Mouse (Mus musculus) heart, adult 11 months (tissue): ENCODE data around the gene Fam92b.

Source experiments
- DNase-seq: peaks from one replicate; pipeline ENCODE4 v3.0.0; 2022

Gene Fam92b

GRCm38 (mm10) chr8:120189440-120189839, 12.2 kb upstream of the Fam92b start:
- peak; percentile 93 for DNase-seq

DNA sequence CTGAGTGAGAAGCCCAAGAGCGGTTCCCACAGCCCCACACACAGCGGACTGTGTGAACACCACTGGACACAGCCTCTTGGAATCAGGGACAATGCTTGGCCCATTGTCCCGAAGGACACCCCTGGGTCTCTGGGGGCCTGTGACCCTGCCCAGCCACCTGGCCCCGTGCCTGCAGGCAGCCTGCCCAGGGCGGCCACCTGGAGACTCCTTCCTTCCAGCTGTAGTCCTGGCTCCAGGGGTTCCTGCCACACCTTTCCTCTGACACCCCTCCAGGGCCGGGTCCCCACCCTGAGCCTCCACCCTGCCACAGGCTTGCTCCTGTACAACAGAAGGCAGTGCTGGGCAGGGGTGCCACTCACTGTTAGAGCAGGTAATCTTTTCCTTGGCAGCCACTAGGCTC, 11.2 kb upstream of the Fam92b start:
- DNase-seq = peak; percentile 99

DNA sequence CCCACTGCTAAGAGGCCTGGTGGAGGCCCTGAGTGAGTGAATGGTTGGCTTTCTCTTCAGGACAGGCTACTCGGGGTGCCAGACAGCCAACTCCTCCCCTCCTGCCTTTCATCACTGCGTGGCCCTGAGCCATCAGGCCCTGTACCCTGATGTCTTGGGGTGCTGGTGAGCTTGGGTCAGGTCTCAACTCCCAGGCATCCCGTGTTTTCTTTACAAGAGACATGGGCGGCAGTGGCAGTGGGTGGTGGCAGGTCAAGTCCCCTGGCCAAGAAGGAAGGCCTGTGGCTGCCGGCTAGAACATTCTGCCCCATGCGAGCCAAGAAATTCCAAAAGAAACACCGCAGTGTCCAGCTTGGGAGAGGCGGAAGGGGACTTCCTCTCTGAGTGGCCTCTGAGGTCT, 9.2 kb upstream of the Fam92b start:
- peak; percentile 99 for DNase-seq

DNA sequence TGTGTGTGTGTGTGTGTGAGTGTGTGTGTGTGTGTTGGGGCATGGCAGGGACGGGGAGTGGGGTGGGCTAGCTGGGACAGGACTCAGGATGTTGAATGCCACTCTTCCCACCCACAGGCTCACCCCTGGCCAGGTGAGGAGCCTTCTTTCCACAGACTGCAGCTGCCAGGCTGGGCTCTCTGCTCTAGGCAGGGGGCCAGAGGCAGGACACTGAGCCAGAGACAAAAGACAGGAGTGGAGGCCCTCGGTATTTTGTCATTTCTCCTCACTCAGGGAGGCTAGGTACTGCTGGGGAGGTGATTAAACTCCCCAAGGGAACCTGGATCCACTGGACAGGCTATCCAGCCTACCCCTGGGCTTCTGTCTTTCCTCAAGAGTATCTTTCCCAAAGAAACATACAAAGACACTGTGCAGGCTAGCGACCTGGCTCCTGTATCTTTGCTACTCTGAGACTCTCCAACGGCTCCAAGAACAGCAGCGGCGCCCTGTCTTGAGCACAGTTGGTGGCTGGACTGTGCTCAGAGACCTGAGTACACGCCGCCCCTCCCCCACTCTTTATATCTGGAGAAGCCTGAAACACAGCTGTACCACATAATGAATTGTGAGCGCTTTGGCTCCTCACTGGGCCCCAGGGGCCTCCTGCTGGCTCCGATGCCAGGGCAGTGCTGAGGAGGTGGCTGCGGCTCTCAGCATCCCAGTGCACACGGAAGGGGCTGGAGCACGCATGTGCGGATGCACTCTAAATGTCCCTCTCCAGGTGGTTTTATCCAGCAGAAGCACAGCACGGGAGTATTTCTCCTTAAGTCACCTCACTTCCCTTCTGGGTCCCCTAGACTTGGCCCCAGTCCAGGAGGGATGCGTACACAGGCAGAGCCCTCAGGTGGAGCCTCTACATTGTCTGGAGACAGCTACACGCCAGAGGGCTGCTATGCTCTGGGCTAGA, 7.9 kb upstream of the Fam92b start:
- peak; percentile 97 for DNase-seq

DNA sequence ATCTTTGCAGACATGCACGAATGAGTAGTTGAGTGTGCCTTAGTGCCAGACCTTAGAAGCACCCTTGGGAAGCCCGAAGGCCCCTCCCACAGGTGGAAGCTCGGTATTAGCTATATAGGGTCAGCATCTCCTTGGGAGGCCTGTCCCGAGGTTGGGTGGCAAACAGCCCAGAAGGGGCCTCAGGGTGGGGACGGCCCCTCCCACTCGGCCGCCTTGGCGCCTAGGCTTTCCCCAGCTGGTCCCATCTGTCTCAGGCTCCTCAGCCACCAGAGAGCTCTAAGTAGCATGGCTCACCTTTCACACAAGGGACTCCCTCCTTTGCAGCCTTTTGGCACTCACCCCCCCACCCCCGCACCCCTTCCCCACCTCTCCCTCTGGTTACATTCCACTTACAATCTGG, 7.1 kb upstream of the Fam92b start:
- DNase-seq = peak; percentile 95

- no peak for DNase-seq
Observed at GRCm38 (mm10) chr8:120181861-120182414, 4.7 kb upstream of the Fam92b start.

GRCm38 (mm10) chr8:120181274-120181673, 4.0 kb upstream of the Fam92b start:
- DNase-seq = no peak

DNA sequence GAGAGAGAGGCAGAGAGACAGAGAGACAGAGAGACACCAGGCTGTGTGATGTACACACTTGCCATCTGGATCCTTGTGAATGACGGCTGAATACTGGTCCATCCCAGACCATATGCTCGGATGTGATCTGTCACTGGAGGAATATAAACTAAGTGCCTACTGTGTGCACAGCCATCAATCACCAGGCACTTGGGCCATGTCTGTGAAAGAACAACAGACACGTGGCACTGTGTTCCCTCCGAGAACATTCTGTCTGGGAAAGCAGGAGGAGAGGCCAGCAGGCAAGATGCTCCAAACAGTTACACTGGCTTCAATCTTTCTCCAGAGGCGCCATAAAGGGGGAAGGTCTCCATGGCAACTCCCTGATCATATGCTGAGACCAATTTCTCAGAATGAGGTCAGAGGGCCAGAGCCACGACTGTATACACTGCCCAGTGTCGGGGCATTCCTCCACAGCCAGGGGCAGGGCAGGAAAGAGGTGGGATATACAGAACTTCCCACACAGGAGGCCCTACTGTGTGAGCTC, 3.2 kb upstream of the Fam92b start:
- DNase-seq = no peak

DNA sequence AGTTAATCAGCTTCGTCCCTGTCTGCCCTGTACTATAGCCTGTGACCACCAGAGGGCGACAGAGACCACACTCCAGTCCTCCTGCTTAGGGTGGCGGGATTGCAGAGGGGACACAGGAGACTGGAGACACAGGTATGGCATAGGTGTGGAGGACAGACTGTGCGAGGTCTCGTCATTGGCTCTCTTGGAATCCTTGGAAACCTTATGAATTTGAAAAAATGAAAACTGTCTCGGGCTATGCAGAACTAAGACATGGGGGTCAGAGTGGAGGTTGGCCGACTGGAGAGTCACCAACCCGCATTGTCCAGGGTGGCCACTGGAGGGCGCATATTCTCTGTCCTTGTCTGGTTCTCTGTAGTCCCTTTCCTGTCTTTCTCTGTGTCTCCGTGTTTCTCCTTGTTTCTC, 1.8 kb upstream of the Fam92b start:
- peak; percentile 98 for DNase-seq

DNA sequence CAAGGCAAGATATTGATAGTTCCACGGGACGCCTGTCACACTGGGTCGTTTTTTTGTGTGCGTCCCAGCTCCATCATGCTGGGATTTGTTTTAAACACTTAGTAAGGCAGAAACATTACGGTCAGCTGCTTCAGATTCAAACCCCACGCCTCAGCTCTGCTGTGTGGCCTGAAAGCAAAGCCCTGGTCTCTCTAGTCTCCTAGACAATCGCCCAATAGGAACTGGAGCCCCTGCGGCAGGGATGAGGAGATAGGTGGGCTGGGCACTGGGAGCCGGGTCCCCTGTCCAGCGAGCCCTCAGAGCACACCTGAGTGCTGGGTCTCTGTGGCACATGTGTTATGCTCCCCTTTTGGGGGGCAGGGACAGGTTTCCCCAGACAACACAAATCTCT, 853 bp upstream of the Fam92b start:
- DNase-seq = no peak

DNA sequence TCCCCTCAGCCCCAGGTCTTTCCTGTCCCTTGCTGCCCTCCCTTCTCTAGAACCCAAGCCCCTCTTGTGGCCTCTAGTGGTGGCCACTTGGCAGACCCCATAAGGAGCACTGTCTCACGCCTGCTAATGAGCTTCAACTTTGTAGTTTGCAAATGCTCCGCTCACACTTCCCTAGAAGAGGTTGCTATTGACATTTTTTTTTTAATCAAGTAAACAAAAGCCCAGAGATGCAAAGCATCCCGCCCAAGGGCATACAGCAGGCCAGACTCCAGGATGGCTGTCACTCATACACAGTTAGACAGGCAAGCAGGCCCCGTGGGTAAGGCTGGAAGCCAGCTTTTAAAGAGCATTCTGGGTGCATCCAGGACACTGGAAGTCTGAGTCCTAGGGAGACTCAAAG, 661 bp downstream of the Fam92b start:
- DNase-seq = no peak

DNA sequence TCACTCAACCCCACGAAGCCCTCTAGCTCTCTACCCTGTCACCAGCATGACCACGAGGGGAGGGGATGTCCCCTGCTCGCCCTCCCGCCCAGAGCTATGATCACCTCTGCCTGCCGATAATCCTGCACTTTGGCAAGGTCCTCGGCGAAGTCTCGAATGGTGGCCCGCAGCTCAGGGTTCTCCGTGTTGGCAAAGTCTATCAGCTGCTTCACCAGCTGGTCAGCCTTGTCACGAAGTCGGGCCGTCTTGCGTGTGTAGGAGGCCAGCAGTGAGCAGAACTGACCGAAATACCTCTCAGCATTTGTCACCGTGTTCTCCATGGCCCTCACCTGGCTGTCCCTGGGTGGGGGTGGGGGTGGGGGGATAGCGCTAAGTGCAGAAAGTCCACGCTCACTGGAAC, 2.7 kb downstream of the Fam92b start:
- DNase-seq = no peak

DNA sequence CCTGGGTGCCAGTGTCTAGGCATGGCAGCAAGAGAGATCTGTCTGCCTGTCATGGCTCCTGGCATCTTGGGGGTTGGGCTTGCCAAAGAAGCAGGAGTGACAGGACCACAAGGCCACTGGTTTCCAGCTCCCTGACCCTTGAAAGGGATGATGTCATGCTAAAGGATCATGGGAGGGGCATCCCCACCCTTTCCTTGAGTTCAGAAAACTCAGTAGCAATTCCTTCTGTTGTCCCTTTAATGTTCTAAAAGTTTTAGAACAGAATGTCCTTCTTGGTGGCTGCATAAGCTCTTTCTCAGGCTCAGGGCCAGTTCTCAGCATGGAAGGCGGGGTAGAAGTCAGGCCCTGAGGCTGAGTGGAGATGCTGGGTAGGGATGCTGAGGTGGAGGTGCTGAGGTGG, 4.1 kb downstream of the Fam92b start:
- no peak for DNase-seq

GRCm38 (mm10) chr8:120169119-120169518, 8.1 kb downstream of the Fam92b start:
- DNase-seq = no peak

GRCm38 (mm10) chr8:120167821-120168220, 9.4 kb downstream of the Fam92b start:
- no peak for DNase-seq

DNA sequence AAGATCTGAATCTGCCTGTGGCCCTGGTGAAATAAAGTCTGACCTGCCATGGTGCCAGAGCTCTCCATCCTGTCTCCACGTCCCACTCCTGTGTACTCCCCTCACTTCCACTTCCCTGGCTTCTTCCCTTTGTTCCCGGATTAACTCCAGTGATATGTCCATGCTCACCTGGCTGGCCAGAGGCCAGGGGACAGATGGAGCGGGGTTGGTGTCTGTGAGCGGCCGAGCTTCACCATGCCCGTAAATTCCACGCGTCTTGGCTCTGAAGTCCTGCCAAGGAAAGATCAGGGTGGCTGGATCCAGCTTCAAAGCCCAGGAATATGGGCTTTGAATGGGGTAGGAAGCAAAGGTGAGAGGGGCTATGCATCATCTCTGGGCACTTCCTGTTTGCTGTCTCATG, 10.1 kb downstream of the Fam92b start:
- DNase-seq = no peak

- DNase-seq = no peak
Observed at GRCm38 (mm10) chr8:120164026-120164425, 13.2 kb downstream of the Fam92b start.

DNA sequence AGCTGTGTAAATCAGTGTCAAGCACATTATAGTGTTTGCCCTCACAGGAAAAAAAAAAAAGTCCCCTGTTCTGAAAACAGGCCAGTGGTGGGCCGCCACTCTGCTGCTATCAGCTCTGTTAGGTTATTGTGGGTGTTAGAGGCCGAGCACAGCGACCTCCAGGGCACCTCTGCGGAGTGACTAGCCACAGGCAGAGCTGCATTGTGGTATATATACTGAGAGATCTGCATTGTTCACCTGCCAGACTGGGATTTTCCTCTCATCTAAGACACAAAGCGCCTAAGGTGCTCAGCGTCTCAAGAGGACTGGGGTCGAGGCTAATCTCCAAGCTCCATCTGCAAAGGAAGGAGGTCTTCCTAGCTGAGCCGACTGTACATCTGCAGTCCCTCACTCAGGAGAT, 13.9 kb downstream of the Fam92b start:
- DNase-seq = no peak

DNA sequence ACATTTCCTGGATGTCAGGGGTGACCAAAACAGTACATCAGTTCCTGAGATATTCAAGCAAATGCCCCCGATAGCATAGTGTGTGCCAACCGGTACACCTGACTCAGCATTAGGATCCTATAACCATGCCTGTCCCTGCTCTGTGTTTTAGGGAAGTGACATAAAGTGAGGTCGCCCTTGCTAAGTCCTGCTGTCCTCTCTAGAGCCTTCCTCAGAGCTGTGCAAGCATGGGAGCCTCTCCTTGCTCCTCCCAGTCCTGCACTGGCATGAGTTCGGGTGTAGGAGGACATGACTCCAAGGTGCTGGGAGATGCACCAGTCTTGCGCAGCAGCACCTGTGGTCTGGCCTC, 14.9 kb downstream of the Fam92b start:
- no peak for DNase-seq

DNA sequence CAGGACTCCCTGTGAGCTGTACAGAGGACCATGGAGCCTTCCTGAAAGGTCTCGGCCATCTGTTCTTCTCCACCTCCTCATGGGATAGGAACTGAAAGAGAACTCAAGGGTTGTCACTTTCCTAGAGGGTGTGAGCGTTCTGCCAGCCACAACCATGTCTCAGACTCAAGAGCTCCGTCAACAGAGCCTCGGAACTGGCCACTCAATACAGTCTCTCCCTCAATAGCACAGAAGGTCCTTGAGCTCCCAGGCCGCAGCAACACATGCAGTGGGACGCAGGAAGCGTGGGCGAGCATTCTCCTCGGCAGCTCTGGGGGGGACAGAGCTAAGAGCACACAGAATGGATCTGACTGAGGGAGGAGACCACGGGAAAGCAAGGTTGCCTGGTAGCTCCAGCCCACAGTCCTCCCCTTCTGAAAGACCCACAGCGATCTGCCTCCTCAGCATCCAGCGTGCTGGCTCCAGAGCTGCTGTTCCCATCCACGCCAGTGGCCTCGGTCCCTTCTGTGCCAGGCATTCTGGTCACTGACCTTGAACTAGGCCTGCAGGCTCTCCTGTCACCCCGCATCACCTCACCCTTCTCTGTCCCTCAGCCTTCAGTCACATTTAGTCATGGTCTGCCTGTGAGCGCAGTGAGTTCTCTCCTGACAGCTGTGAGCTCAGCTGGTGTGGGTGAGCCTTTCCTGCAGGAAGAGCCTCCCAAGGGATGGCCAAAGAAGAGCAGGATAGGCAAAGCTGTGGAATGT, 15.4 kb downstream of the Fam92b start:
- no peak for DNase-seq

- no peak for DNase-seq
Observed at GRCm38 (mm10) chr8:120160366-120160765, 16.9 kb downstream of the Fam92b start.

GRCm38 (mm10) chr8:120152636-120153035, 24.6 kb downstream of the Fam92b start:
- DNase-seq = no peak

DNA sequence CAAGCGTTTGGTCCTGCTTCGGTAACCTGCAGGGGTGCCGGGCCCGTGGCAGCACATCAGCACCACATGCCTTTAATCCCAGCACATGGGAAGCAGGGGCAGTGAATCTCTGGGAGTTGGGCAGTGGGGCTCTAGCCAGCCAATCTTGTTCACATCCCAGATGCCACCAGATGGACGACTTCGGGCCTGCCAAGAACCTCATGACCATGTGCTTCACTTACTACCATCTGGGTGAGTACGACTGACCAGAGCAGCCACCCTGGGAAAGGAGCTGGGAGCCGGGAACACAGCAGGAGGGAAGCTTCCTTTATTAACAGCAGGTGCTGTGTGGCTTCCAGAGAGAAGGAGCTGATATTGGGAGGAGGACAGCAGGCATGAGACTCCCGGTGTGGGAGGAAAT, 26.1 kb downstream of the Fam92b start:
- DNase-seq = no peak

DNA sequence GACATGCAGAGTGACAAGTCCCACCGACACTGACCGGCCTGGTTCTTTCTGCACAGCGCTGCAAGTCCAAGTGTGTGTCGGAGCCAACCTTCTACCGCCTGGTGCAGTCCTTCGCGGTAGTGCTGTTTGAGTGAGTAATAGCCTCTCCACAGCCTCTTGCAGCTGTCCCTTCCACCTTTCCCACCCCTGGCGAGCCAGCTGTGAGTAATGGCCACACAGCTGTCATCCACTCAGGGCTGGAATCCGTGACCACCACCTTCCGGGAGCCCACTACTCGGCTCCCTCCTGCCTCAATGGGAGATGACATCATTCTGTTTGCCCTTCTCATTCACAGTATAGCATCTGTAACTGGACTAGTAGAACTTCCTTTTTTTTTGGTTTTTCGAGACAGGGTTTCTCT, 27.2 kb downstream of the Fam92b start:
- DNase-seq = no peak
